Mouse (Mus musculus) limb, embryonic 10.5 days (tissue): Measurements from ENCODE around the gene Pmm2. TPM values are rescaled to one million over a fixed set of nuclear protein-coding genes. Genes with fewer than 3 reads are reported as not detected.

ENCODE experiments used
- DNase-seq: peaks from one replicate; pipeline ENCODE4 v3.0.0-alpha.2; 2017; ENCODE audit warnings: low spot score
- H3K27ac ChIP-seq: fragments of 300-500 bp; sonication (generic); 2 replicates; pipeline ENCODE4 v1.5.1; 2016; ENCODE audit warnings: mild to moderate bottlenecking
- H3K27me3 ChIP-seq: fragments of 300-500 bp; sonication (generic); 2 replicates; pipeline ENCODE4 v1.6.1; 2016; ENCODE audit warnings: low read depth, mild to moderate bottlenecking; ENCODE audit not compliant: poor library complexity, severe bottlenecking
- H3K36me3 ChIP-seq: fragments of 300-500 bp; sonication (generic); 2 replicates; pipeline ENCODE4 v1.6.1; 2016; ENCODE audit warnings: mild to moderate bottlenecking, moderate library complexity
- H3K4me1 ChIP-seq: fragments of 300-500 bp; sonication (generic); 2 replicates; pipeline ENCODE4 v1.6.1; 2016
- H3K4me3 ChIP-seq: fragments of 300-500 bp; sonication (generic); 2 replicates; pipeline ENCODE4 v1.5.1; 2016; ENCODE audit warnings: mild to moderate bottlenecking, moderate library complexity
- H3K9me3 ChIP-seq: fragments of 300-500 bp; sonication (generic); replicated peaks from 2 replicates; pipeline ENCODE4 v1.6.1; 2016; ENCODE audit warnings: mild to moderate bottlenecking
- WGBS: fragments of 180-500 bp; shearing (Covaris S2); methylation state at CpG from one replicate; pipeline ENCODE4 v1.1.7; 2016; 5-methylcytosine and 5-hydroxymethylcytosine counted together
- polyA plus RNA-seq: library from polyadenylated mRNA; unstranded; fragments of >200 nt; fragmentation: Nextera tagmentation; extraction: Ambion mirVana; gene quantifications from 2 replicates; pipeline ENCODE4 v1.2.1, GENCODE M21; 2016

Pmm2 gene
- polyA plus RNA-seq, 1 experiment from 2014 or later = 61.2 TPM

- 93% methylated on average over 24 of the region's 24 CpGs for WGBS
These were observed 26.4 kb downstream of the Pmm2 start for GRCm38 (mm10) chr16:8663606-8664539.

GRCm38 (mm10) chr16:8665367-8665766 lies 27.9 kb downstream of the Pmm2 start:
- H3K27ac ChIP-seq = 0 out of 2 replicates have a peak overlapping the region, but pooled peaks have one; percentile 30
- peaks cover 40% of the 10 kb centered on the region for H3K4me1 ChIP-seq
- no peak overlapping the region for H3K4me3 ChIP-seq
- H3K27me3 ChIP-seq = no peaks in the 10 kb centered on the region
- 86% methylated on average over 5 of the region's 5 CpGs for WGBS
- no peaks in the 10 kb centered on the region for H3K9me3 ChIP-seq
- DNase-seq = no peak
- H3K36me3 ChIP-seq = peaks cover 81% of the 10 kb centered on the region

More at GRCm38 (mm10) chr16:8663606-8664539, 26.4 kb downstream of the Pmm2 start:
- Histone ChIP-seq H3K36me3 (peaks cover 92% of the 10 kb centered on the region), H3K9me3 (no peaks in the 10 kb centered on the region), H3K27me3 (no peaks in the 10 kb centered on the region), H3K27ac (no peak overlapping the region), H3K4me3 (no peak overlapping the region), H3K4me1 (peaks cover 25% of the 10 kb centered on the region)
- no peak for DNase-seq

GRCm38 (mm10) chr16:8666452-8666851 lies 29.0 kb downstream of the Pmm2 start:
- WGBS = 66% methylated on average over 2 of the region's 2 CpGs
- Histone ChIP-seq H3K27ac (peak overlapping the region; percentile 30; the same call in 1 of the 2 replicates), H3K36me3 (peaks cover 71% of the 10 kb centered on the region), H3K4me1 (peaks cover 51% of the 10 kb centered on the region), H3K9me3 (no peaks in the 10 kb centered on the region), H3K4me3 (no peak overlapping the region), H3K27me3 (no peaks in the 10 kb centered on the region)
- DNase-seq = no peak

DNA sequence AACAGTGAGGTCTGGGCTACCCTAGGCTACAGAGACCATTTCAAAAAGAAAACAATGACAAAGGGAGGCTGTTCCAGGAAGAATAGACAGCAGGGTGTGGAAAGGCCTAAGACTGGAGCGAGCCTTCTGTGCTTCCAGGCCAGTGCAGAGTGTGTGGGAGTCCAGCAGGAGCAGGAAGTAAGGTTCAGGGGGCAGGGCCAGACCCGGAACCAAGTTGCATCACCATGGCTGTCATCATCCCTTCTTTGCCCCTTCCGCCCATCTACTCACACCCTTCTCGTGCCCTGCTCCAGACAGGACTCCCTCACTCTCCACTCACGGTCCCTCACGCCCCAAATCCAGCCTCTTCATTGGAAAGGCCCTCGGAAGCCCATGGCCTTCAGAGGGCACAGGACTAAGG lies 29.8 kb downstream of the Pmm2 start:
- H3K4me1 ChIP-seq = peaks cover 54% of the 10 kb centered on the region
- H3K27ac ChIP-seq = peak overlapping the region; percentile 40; the same call in 1 of the 2 replicates

DNA sequence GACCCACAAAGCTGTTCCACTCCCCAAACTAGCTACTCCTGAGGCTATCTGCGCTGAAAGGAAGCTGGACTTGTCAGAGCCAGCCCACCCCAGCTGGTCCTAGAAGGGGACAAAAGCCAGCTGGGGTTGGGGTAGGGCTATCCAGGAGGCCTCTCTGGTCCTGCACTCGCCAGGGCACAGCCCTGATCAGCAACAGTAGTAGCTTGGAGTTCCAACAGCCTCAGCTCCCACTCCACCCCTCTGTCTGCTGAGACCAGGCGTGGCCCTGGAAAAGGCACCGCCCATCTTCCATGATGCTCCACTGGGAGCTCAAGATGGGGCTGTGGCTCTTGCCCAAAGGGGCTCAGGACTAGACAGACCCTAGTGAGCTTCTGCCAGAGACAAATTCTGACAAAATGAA lies 30.3 kb downstream of the Pmm2 start:
- no peak overlapping the region for H3K4me3 ChIP-seq
- H3K4me1 ChIP-seq = peaks cover 54% of the 10 kb centered on the region
- peaks cover 2% of the 10 kb centered on the region for H3K27me3 ChIP-seq
- peaks cover 57% of the 10 kb centered on the region for H3K36me3 ChIP-seq
- WGBS = 88% methylated on average over 4 of the region's 4 CpGs
- no peak for DNase-seq
- H3K27ac ChIP-seq = peak overlapping the region; percentile 40; the same call in 1 of the 2 replicates
- H3K9me3 ChIP-seq = no peaks in the 10 kb centered on the region

More for the DNA sequence above, 29.8 kb downstream of the Pmm2 start:
- Histone ChIP-seq H3K4me3 (no peak overlapping the region), H3K27me3 (no peaks in the 10 kb centered on the region), H3K9me3 (no peaks in the 10 kb centered on the region), H3K36me3 (peaks cover 63% of the 10 kb centered on the region)
- 89% methylated on average over 7 of the region's 7 CpGs for WGBS
- DNase-seq = no peak

GRCm38 (mm10) chr16:8668386-8668785 lies 30.9 kb downstream of the Pmm2 start:
- no peak overlapping the region for H3K4me3 ChIP-seq
- peaks cover 52% of the 10 kb centered on the region for H3K36me3 ChIP-seq
- no peaks in the 10 kb centered on the region for H3K9me3 ChIP-seq
- H3K27ac ChIP-seq = no peak overlapping the region
- DNase-seq = no peak
- peaks cover 54% of the 10 kb centered on the region for H3K4me1 ChIP-seq
- H3K27me3 ChIP-seq = peaks cover 8% of the 10 kb centered on the region
- WGBS = 76% methylated on average over 2 of the region's 2 CpGs

- H3K9me3 ChIP-seq = no peaks in the 10 kb centered on the region
- 71% methylated on average over 5 of the region's 5 CpGs for WGBS
- no peak for DNase-seq
- H3K27ac ChIP-seq = peak overlapping the region; percentile 89
- peaks cover 41% of the 10 kb centered on the region for H3K36me3 ChIP-seq
- H3K4me3 ChIP-seq = peak overlapping the region; percentile 70
- peaks cover 57% of the 10 kb centered on the region for H3K4me1 ChIP-seq
- H3K27me3 ChIP-seq = peaks cover 15% of the 10 kb centered on the region
These were observed 32.0 kb downstream of the Pmm2 start for GRCm38 (mm10) chr16:8669432-8669831.

DNA sequence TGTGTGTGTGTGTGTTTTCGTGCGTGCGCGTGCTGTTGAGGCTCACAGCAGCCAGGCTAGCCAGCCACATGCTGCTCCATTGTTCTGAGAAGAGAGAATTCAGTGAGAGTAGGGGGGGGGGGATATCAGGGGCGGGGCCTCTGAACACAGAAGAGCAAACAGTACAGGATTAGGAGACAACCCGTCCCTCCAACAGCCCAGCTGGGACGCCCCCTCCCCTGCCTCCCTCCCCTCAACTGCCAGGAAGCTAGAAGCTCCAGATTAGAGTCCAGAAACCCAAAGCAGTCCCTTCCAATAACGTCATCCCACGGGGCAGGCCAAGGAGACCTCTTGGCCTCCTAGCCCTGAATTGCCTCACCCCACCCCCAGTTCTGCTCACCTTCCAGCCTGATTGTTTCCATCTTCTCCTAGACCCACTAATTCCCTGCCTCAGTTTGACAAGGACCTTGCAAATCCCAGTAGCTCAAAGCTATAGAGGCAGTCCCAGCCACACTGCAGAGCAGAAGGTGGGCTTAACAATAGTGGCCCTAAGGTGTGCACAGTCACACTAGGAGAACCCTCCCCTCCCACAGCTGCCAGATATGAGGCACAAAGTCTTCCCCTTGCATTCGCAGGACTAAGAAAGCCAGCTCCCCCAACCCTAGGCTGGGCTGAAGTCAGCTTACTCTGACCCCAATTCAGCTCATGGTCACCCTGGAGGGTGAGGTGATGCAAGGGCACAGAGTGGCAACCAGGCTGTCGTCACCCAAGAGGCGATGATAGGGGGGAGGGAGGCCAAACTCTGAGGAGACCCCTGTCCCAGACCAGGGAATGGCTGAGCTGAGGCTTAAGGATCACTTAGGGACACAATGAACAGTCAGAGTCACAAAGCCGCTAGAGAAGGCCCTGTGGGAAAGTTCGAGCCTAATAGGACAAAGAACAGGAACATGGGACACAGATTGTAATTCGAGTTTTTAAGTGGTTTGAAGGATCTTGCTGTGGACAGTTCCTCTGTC lies 32.9 kb downstream of the Pmm2 start:
- Histone ChIP-seq H3K9me3 (no peaks in the 10 kb centered on the region), H3K4me1 (peaks cover 57% of the 10 kb centered on the region), H3K27me3 (peaks cover 15% of the 10 kb centered on the region), H3K4me3 (peak overlapping the region; percentile 70), H3K27ac (peak overlapping the region; percentile 89), H3K36me3 (peaks cover 34% of the 10 kb centered on the region)
- DNase-seq = peak; percentile 55
- WGBS = 11% methylated on average over 14 of the region's 15 CpGs

DNA sequence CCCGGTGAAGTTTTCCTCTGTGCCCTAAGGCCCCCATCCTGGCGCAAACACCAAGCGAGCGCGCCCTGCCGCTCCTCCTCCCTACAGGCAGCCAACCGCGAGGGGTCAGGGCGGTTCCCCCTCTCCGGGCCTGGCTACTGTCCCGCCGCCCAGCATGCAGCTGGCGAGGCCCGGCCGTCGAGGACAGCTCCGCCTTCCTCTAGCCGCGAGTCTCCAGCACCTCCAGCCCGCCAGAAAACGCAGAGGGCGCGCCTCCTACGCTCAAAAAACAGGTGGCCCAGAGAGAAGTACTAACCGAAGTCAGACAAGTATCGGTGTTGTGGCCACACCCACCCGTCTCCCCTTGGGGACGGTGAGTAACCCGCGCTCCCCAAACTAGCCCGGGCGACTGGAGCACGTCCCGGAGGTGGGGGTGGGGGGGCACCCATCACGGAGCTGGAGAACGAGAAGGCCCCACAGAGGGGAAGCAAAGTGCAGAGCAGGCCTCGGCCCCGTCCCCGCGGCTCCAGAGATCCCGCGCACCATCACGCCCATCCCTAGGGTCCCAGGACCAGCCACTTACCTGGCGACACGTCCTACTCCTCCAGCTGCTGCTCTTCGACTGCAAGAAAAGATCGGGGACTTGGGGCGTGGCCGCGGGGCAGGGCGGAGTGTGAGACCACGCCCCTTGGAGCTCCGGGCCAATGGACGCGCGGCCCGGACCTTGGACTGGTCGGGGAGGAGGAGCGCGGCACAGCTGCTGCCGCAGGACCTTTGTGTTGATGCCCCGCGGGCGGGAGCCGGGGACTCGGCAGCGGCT lies 34.3 kb downstream of the Pmm2 start, which contains the start of gene Carhsp1:
Gene Carhsp1, minus strand, starts transcription at position 605 of the 799 bp plus-strand sequence.
- H3K36me3 ChIP-seq = peaks cover 20% of the 10 kb centered on the region
- peak within 1 kb of the TSS; percentile 70 for H3K4me3 ChIP-seq
- H3K4me1 ChIP-seq = peaks cover 49% of the 10 kb centered on the region
- peak within 1 kb of the TSS; percentile 89 for H3K27ac ChIP-seq
- under 1% methylated on average over 67 of the region's 67 CpGs for WGBS
- H3K9me3 ChIP-seq = no peaks in the 10 kb centered on the region
- peaks cover 15% of the 10 kb centered on the region for H3K27me3 ChIP-seq
- peak; percentile 98 for DNase-seq

GRCm38 (mm10) chr16:8672350-8672687 lies 34.8 kb downstream of the Pmm2 start:
- H3K4me3 ChIP-seq = peak overlapping the region; percentile 70
- H3K9me3 ChIP-seq = no peaks in the 10 kb centered on the region
- peak overlapping the region; percentile 89 for H3K27ac ChIP-seq
- no peak for DNase-seq
- H3K36me3 ChIP-seq = peaks cover 17% of the 10 kb centered on the region
- WGBS = under 1% methylated on average over 18 of the region's 18 CpGs
- H3K4me1 ChIP-seq = peaks cover 47% of the 10 kb centered on the region
- H3K27me3 ChIP-seq = peaks cover 15% of the 10 kb centered on the region

- peaks cover 12% of the 10 kb centered on the region for H3K36me3 ChIP-seq
- DNase-seq = no peak
- H3K4me3 ChIP-seq = no peak overlapping the region
- H3K9me3 ChIP-seq = no peaks in the 10 kb centered on the region
- no peak overlapping the region for H3K27ac ChIP-seq
- H3K27me3 ChIP-seq = peaks cover 15% of the 10 kb centered on the region
- H3K4me1 ChIP-seq = peaks cover 42% of the 10 kb centered on the region
These were observed 35.3 kb downstream of the Pmm2 start for GRCm38 (mm10) chr16:8672811-8673210.

GRCm38 (mm10) chr16:8673343-8673742 lies 35.9 kb downstream of the Pmm2 start:
- 74% methylated on average over 6 of the region's 6 CpGs for WGBS
- Histone ChIP-seq H3K36me3 (peaks cover 9% of the 10 kb centered on the region), H3K4me1 (peaks cover 36% of the 10 kb centered on the region), H3K4me3 (no peak overlapping the region), H3K27ac (no peak overlapping the region), H3K9me3 (no peaks in the 10 kb centered on the region), H3K27me3 (peaks cover 15% of the 10 kb centered on the region)
- no peak for DNase-seq
